Mouse (Mus musculus) embryonic facial prominence, embryonic 10.5 days (tissue): ENCODE results near the gene Pwp2. TPM values are rescaled to one million over a fixed set of nuclear protein-coding genes. Genes with fewer than 3 reads are reported as not detected.

ENCODE experiments used
- polyA plus RNA-seq: library from polyadenylated mRNA; unstranded; fragments of >200 nt; fragmentation: Nextera tagmentation; extraction: Ambion mirVana; gene quantifications from 2 replicates; pipeline ENCODE4 v1.2.1, GENCODE M21; 2016

The Pwp2 gene
- polyA plus RNA-seq, 1 experiment from 2014 or later, result 32.1 TPM

Other genes starting within 250 kb of the Pwp2 start
- gene Trpm2, start 214.6 kb downstream of the Pwp2 start, polyA plus RNA-seq, result 0.54 and 0.85 TPM in 2 replicates
- gene 1810043G02Rik, start 206.6 kb downstream of the Pwp2 start, polyA plus RNA-seq, result 31.0 and 33.7 TPM in 2 replicates
- 234 and 275 TPM in 2 replicates for gene Pfkl, start 175.1 kb downstream of the Pwp2 start, polyA plus RNA-seq
- gene Dnmt3l, start 143.2 kb downstream of the Pwp2 start, polyA plus RNA-seq, result 0.34 TPM in 1 of 2 replicates, not detected in the other
- gene Aire, start 141.5 kb downstream of the Pwp2 start, polyA plus RNA-seq, result 0.24 and 0.25 TPM in 2 replicates
- gene Icosl, start 115.8 kb downstream of the Pwp2 start, polyA plus RNA-seq, result 2.5 and 2.8 TPM in 2 replicates
- 17.0 and 17.6 TPM in 2 replicates for gene D10Jhu81e, start 15.4 kb downstream of the Pwp2 start, polyA plus RNA-seq
- 8.1 and 10.2 TPM in 2 replicates for gene Trappc10, start 59.5 kb upstream of the Pwp2 start, polyA plus RNA-seq
- gene Agpat3, start 167.3 kb upstream of the Pwp2 start, polyA plus RNA-seq, result 32.8 and 39.8 TPM in 2 replicates
- 358 and 365 TPM in 2 replicates for gene Rrp1, start 227.9 kb upstream of the Pwp2 start, polyA plus RNA-seq
- gene Cstb, start 240.5 kb upstream of the Pwp2 start, polyA plus RNA-seq, result 142 and 149 TPM in 2 replicates